Mouse (Mus musculus) T-cell, adult 66 days (primary cell): Measurements from ENCODE around the gene Six4. TPM values are rescaled to one million over a fixed set of nuclear protein-coding genes. Genes with fewer than 3 reads are reported as not detected.

Experiments
- total RNA-seq, 2 experiments: library from RNA; stranded (reverse); gene quantifications; 3 replicates in 1 of 2; 4 replicates in 1 of 2; pipeline ENCODE4 v1.2.4; 2023

Six4 gene
- not detected for total RNA-seq

DNA sequence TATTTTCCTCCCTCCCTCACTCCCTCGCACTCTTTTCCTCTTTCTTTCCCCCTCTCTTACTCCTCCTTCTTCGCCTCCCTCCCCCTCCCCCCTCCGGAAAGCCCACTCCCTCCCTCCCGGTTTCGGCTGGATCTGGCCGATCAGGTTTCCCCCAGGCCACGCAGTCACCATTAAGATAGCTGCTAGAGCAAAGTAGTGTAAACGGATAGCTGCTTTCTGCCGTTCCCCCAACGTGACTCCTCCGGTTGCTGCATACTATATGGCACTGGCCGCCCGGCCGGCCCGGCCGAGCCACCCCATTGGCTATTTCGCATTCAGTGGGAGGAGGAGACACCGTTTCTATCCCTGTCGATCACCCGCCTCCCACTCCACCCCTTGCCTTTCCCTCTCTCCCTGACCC, at the start of gene Six4:
TSS of gene Six4 (minus strand) at position 261 of the 400 bp plus-strand sequence.

DNA sequence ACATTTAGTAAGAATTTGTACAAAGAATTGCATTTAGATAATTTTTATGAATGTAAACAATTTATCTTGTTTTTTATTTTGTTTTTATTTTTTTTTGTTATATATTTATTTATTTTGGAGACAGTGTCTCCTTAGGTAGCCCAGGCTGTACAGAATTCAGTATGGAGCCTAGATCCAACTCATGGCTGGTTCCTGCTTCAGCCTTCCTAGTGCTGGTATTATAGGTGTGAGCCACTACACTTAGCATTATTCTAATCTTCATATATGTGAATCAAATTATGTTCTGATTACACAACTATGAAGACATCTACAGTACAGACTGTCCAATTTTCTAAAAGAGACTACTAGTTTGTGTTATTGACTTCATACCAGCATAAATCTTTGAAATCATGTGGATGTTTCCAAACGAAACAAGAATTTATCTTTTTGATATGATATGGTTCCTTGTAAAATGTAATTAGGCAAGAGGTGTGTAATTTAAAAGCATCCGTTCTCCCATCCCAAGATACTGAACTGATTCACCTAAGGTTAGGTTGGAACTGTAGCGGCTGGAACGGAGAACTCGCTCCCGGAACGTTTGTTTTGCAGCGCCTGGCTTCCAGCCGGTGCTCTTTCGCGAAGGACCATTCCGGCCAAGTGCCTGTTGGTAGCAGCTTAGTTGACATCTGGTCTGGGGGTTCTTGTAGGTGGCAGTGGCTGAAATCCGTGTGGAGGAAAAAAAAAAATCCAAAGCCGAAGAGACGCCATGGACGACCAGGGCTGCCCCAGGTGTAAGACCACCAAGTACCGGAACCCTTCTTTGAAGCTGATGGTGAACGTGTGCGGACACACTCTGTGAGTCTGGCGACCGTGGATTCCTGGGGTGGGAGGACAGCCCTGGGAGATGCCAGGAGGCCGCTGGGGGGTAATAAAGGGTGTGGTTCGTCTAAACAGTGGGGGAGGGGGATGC, 10.1 kb upstream of the Six4 start, which contains the start of gene Mnat1:
TSS of gene Mnat1 (plus strand) at position 625 of the 949 bp plus-strand sequence.

GRCm38 (mm10) chr12:73053668-73054241, 59.5 kb downstream of the Six4 start, which contains the start of gene Six1:
TSS of gene Six1 (minus strand) at chr12:73053887.

Other genes with a start within 250 kb of the Six4 start
- not detected for gene Six6, start 173.6 kb downstream of the Six4 start, total RNA-seq
- not detected for gene 4930447C04Rik, start 172.7 kb downstream of the Six4 start, total RNA-seq
- not detected for gene Six1, start 59.6 kb downstream of the Six4 start, total RNA-seq
- gene Mnat1, start 10.3 kb upstream of the Six4 start, total RNA-seq, result 10 to 100 TPM; 24.6 to 25.2 TPM
- gene Trmt5, start 173.3 kb upstream of the Six4 start, total RNA-seq, result 10 to 100 TPM; 14.1 to 15.1 TPM
- 10 to 100 TPM; 24.5 to 26.4 TPM for gene Slc38a6, start 173.3 kb upstream of the Six4 start, total RNA-seq